Mouse (Mus musculus) lung, adult 2 months (tissue): ENCODE results near the gene Itm2b.

Source experiments
- CTCF ChIP-seq: fragments of 200-500 bp; IDR thresholded peaks from 2 replicates; pipeline ENCODE4 v1.5.1; 2011; ENCODE audit warnings: mild to moderate bottlenecking, low read length, control low read depth; ENCODE audit not compliant: insufficient read depth
- POLR2A ChIP-seq: fragments of 200-500 bp; IDR thresholded peaks from 2 replicates; pipeline ENCODE4 v1.6.1; 2011; ENCODE audit warnings: low read depth, mild to moderate bottlenecking, control low read depth, low read length, borderline replicate concordance; ENCODE audit errors: extremely low read depth

- no peak for TF ChIP-seq CTCF
- TF ChIP-seq POLR2A: no peak
Measured at GRCm38 (mm10) chr14:73422621-73423020, 37.5 kb upstream of the Itm2b start.
